Mouse (Mus musculus) spleen, adult 2 months (tissue): Measurements from ENCODE around the gene Nrp1.

Experiments
- CTCF ChIP-seq: fragments of 200-500 bp; IDR thresholded peaks from 2 replicates; pipeline ENCODE4 v1.5.1; 2011; ENCODE audit warnings: mild to moderate bottlenecking, inconsistent platforms; ENCODE audit not compliant: insufficient read depth, insufficient read length, insufficient replicate concordance; ENCODE audit errors: extremely low read depth
- POLR2A ChIP-seq: fragments of 200-500 bp; IDR thresholded peaks from 2 replicates; pipeline ENCODE4 v1.6.1; 2011; ENCODE audit warnings: low read depth, low read length, inconsistent platforms

GRCm38 (mm10) chr8:128461716-128462115 is 103.3 kb downstream of the Nrp1 start:
- TF ChIP-seq CTCF: no peak
- no peak for TF ChIP-seq POLR2A
